Mouse (Mus musculus): Measurements from ENCODE around the gene Ntrk1. TPM values are rescaled to one million over a fixed set of nuclear protein-coding genes. Genes with fewer than 3 reads are reported as not detected.
A peak's percentile ranks its signal among the peaks of the same experiment; 100 is the strongest.

Gene Ntrk1
- total and polyA plus RNA-seq, 3 experiments = 0.47 to 1.6 (median 0.55) TPM

GRCm38 (mm10) chr3:87743927-87744326, 51.0 kb downstream of the Ntrk1 start:
- in situ Hi-C loops (cut with MboI; ENCODE audit: low pct_ligation_motif_present, low pct_unique_long_range_greater_than_20kb, low sequenced_read_pairs) = no loop called here
- Histone ChIP-seq H3K79me2 (replicated peaks; ENCODE audit: control insufficient read depth, extremely low read depth, insufficient read depth, poor library complexity, severe bottlenecking) (no peaks in the 10 kb centered on the region), H3K4me1 (ENCODE audit: control insufficient read depth in 1 of 2, insufficient read depth in 2 of 2) (peaks cover 0 to 10% of the 10 kb centered on the region in 2 experiments; a peak in 1 of 4 replicates), H3K9ac (ENCODE audit: insufficient read depth, low read depth) (no peak overlapping the region), H3K36me3 (replicated peaks in 1 of 2; ENCODE audit: control insufficient read depth in 1 of 2, insufficient read depth in 1 of 2, low read length in 1 of 2) (peaks cover 0 to 11% of the 10 kb centered on the region in 2 experiments), H3K4me2 (ENCODE audit: insufficient read depth, low read depth, poor library complexity, severe bottlenecking) (no peak overlapping the region), H3K27ac (ENCODE audit: insufficient read depth, low read depth) (no peak overlapping the region), H3K27me3 (replicated peaks) (peaks cover 11% of the 10 kb centered on the region), H3K9me3 (replicated peaks; ENCODE audit: low read length) (no peaks in the 10 kb centered on the region), H3K4me3 (replicated peaks in 1 of 3; ENCODE audit: low read depth in 2 of 3, low read length in 2 of 3, poor library complexity in 1 of 3) (no peak overlapping the region)
- dilution Hi-C loops (cut with MboI; ENCODE audit: extremely low pct_ligation_motif_present, extremely low pct_unique_long_range_greater_than_20kb, low sequenced_read_pairs) = no loop called here
- no peak for DNase-seq (ENCODE audit: extremely low read depth)
- TF ChIP-seq POLR2A (IDR thresholded peaks at IDR 0.05; ENCODE audit: low read depth, low read length) (no peak), MYC (IDR thresholded peaks at IDR 0.05; ENCODE audit: low read depth, low read length) (no peak), PAX5 (IDR thresholded peaks at IDR 0.05; ENCODE audit: low read length) (no peak), MAZ (IDR thresholded peaks at IDR 0.05; ENCODE audit: low read depth, low read length) (no peak), ZC3H11A (IDR thresholded peaks at IDR 0.05; ENCODE audit: low read depth, low read length) (no peak), NELFE (IDR thresholded peaks at IDR 0.05; ENCODE audit: low read depth, low read length) (no peak), RCOR1 (conservative IDR thresholded peaks at IDR 0.05; ENCODE audit: low read depth, low read length) (no peak), BHLHE40 (IDR thresholded peaks at IDR 0.05; ENCODE audit: low read depth, low read length) (0 out of 2 replicates have a peak, but pooled peaks have one; percentile 14)

- no peak overlapping the region for H3K4me3 ChIP-seq (replicated peaks in 1 of 3; ENCODE audit: low read depth in 2 of 3, low read length in 2 of 3, poor library complexity in 1 of 3)
- in situ Hi-C loops (cut with MboI; ENCODE audit: low pct_ligation_motif_present, low pct_unique_long_range_greater_than_20kb, low sequenced_read_pairs) (no loop called here), dilution Hi-C loops (cut with MboI; ENCODE audit: extremely low pct_ligation_motif_present, extremely low pct_unique_long_range_greater_than_20kb, low sequenced_read_pairs) (no loop called here)
Observed at GRCm38 (mm10) chr3:87742735-87743134, 52.2 kb downstream of the Ntrk1 start.

GRCm38 (mm10) chr3:87742013-87742412, 52.9 kb downstream of the Ntrk1 start:
- Histone ChIP-seq H3K9ac (ENCODE audit: insufficient read depth, low read depth) (no peak overlapping the region), H3K79me2 (replicated peaks; ENCODE audit: control insufficient read depth, extremely low read depth, insufficient read depth, poor library complexity, severe bottlenecking) (no peaks in the 10 kb centered on the region), H3K27ac (ENCODE audit: insufficient read depth, low read depth) (no peak overlapping the region), H3K4me3 (replicated peaks in 1 of 3; ENCODE audit: low read depth in 2 of 3, low read length in 2 of 3, poor library complexity in 1 of 3) (no peak overlapping the region), H3K27me3 (replicated peaks) (peaks cover 6% of the 10 kb centered on the region), H3K9me3 (replicated peaks; ENCODE audit: low read length) (no peaks in the 10 kb centered on the region), H3K36me3 (replicated peaks in 1 of 2; ENCODE audit: control insufficient read depth in 1 of 2, insufficient read depth in 1 of 2, low read length in 1 of 2) (peaks cover 9 to 28% of the 10 kb centered on the region in 2 experiments), H3K4me2 (ENCODE audit: insufficient read depth, low read depth, poor library complexity, severe bottlenecking) (no peak overlapping the region), H3K4me1 (ENCODE audit: control insufficient read depth in 1 of 2, insufficient read depth in 2 of 2) (peaks cover 0 to 10% of the 10 kb centered on the region in 2 experiments; a peak in 1 of 4 replicates)
- TF ChIP-seq JUN (IDR thresholded peaks at IDR 0.05; ENCODE audit: insufficient read depth, low read depth, low read length) (no peak), USF2 (conservative IDR thresholded peaks at IDR 0.05; ENCODE audit: low read depth, low read length) (no peak), NELFE (IDR thresholded peaks at IDR 0.05; ENCODE audit: low read depth, low read length) (no peak), SIN3A (IDR thresholded peaks at IDR 0.05; ENCODE audit: low read length) (no peak), HCFC1 (IDR thresholded peaks at IDR 0.05; ENCODE audit: low read depth, low read length) (no peak), CHD2 (IDR thresholded peaks at IDR 0.05; ENCODE audit: low read length) (no peak), MEF2A (IDR thresholded peaks at IDR 0.05; ENCODE audit: borderline replicate concordance, low read depth, low read length) (no peak), RAD21 (IDR thresholded peaks at IDR 0.05; ENCODE audit: low read depth, low read length) (no peak)
- dilution Hi-C loops (cut with MboI; ENCODE audit: extremely low pct_ligation_motif_present, extremely low pct_unique_long_range_greater_than_20kb, low sequenced_read_pairs) = no loop called here
- no peak for DNase-seq (ENCODE audit: extremely low read depth)
- in situ Hi-C loops (cut with MboI; ENCODE audit: low pct_ligation_motif_present, low pct_unique_long_range_greater_than_20kb, low sequenced_read_pairs) = no loop called here

More at GRCm38 (mm10) chr3:87742735-87743134, 52.2 kb downstream of the Ntrk1 start:
- Histone ChIP-seq H3K27me3 (replicated peaks) (peaks cover 8% of the 10 kb centered on the region), H3K9ac (ENCODE audit: insufficient read depth, low read depth) (no peak overlapping the region), H3K4me1 (ENCODE audit: control insufficient read depth in 1 of 2, insufficient read depth in 2 of 2) (peaks cover 0 to 10% of the 10 kb centered on the region in 2 experiments; a peak in 1 of 4 replicates), H3K9me3 (replicated peaks; ENCODE audit: low read length) (no peaks in the 10 kb centered on the region), H3K4me2 (ENCODE audit: insufficient read depth, low read depth, poor library complexity, severe bottlenecking) (no peak overlapping the region), H3K27ac (ENCODE audit: insufficient read depth, low read depth) (no peak overlapping the region), H3K36me3 (replicated peaks in 1 of 2; ENCODE audit: control insufficient read depth in 1 of 2, insufficient read depth in 1 of 2, low read length in 1 of 2) (peaks cover 4 to 21% of the 10 kb centered on the region in 2 experiments), H3K79me2 (replicated peaks; ENCODE audit: control insufficient read depth, extremely low read depth, insufficient read depth, poor library complexity, severe bottlenecking) (no peaks in the 10 kb centered on the region)
- DNase-seq (ENCODE audit: extremely low read depth) = no peak
- TF ChIP-seq TBP (conservative IDR thresholded peaks at IDR 0.05; ENCODE audit: low read depth, low read length) = no peak
- TF ChIP-seq POLR2A (IDR thresholded peaks at IDR 0.05; ENCODE audit: low read depth, low read length) = no peak
- TF ChIP-seq ETS1 (conservative IDR thresholded peaks at IDR 0.05; ENCODE audit: low read depth, low read length) = no peak
- no peak for TF ChIP-seq ZC3H11A (IDR thresholded peaks at IDR 0.05; ENCODE audit: low read depth, low read length)
- no peak for TF ChIP-seq CHD1 (IDR thresholded peaks at IDR 0.05; ENCODE audit: low read depth, low read length)
- no peak for TF ChIP-seq UBTF (IDR thresholded peaks at IDR 0.05; ENCODE audit: low read depth, low read length)
